Mouse (Mus musculus): ENCODE data around the gene Sprr4.

DNA sequence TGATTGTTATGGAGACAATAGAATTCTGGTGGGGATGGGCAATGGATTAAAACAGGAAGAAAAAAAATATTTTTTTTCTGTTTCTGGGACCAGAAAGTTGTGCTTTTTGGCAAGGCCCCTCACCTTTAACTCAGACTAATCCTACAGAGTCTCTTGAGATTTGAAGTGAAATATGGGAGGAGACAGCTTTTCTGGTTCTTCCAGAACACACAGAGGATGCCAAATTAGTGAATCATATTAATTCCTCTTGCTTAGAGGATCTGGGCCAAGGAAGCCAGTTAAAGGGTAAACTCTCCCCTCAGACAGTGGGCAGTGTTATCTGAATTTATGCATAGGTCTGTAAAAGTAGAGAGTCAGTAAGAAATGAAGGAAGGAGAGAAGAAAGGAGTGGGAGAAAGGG, 32.9 kb downstream of the Sprr4 start:
- TF ChIP-seq CTCF (conservative IDR thresholded peaks at IDR 0.05; ENCODE audit: insufficient read depth, insufficient read length, low read depth, low read length), result no peak
- no peak for TF ChIP-seq POLR2A (IDR thresholded peaks at IDR 0.05; ENCODE audit: low read depth, low read length)
